Mouse (Mus musculus): ENCODE data around the gene Ap5s1. TPM values are rescaled to one million over a fixed set of nuclear protein-coding genes. Genes with fewer than 3 reads are reported as not detected.

Gene Ap5s1
- polyA plus RNA-seq, 1 experiment: 14.5 TPM

- TF ChIP-seq CTCF (IDR thresholded peaks at IDR 0.05; ENCODE audit: control insufficient read depth, insufficient read depth, low read length) (no peak), POLR2A (IDR thresholded peaks at IDR 0.05; ENCODE audit: borderline replicate concordance, control insufficient read depth, low read depth, low read length) (no peak; the same call in 1 of the 2 replicates)
- Histone ChIP-seq H3K27ac (ENCODE audit: control insufficient read depth, insufficient read depth, low read depth, low read length, poor library complexity) (peak overlapping the region; percentile 68), H3K4me3 (replicated peaks; ENCODE audit: control insufficient read depth, low read depth, low read length) (peak overlapping the region; percentile 73), H3K4me1 (ENCODE audit: control insufficient read depth, insufficient read depth, low read length) (peaks cover 4% of the 10 kb centered on the region)
- 44% methylated on average over 26 of the region's 26 CpGs for WGBS
Measured at GRCm38 (mm10) chr2:131178828-131179245, 28.0 kb upstream of the Ap5s1 start.

GRCm38 (mm10) chr2:131179246-131179886 is 27.5 kb upstream of the Ap5s1 start:
- no peak for TF ChIP-seq CTCF (IDR thresholded peaks at IDR 0.05; ENCODE audit: control insufficient read depth, insufficient read depth, low read length)
- 0 out of 2 replicates have a peak, but pooled peaks have one; percentile 38 for TF ChIP-seq POLR2A (IDR thresholded peaks at IDR 0.05; ENCODE audit: borderline replicate concordance, control insufficient read depth, low read depth, low read length)
- WGBS: under 1% methylated on average over 67 of the region's 67 CpGs
- Histone ChIP-seq H3K4me3 (replicated peaks; ENCODE audit: control insufficient read depth, low read depth, low read length) (peak overlapping the region; percentile 73), H3K4me1 (ENCODE audit: control insufficient read depth, insufficient read depth, low read length) (peaks cover 4% of the 10 kb centered on the region), H3K27ac (ENCODE audit: control insufficient read depth, insufficient read depth, low read depth, low read length, poor library complexity) (peak overlapping the region; percentile 68)

- WGBS: 4% methylated on average over 56 of the region's 57 CpGs
- H3K4me1 ChIP-seq (ENCODE audit: control insufficient read depth, insufficient read depth, low read length): peaks cover 4% of the 10 kb centered on the region
Measured at GRCm38 (mm10) chr2:131179990-131180587, 26.8 kb upstream of the Ap5s1 start, which contains the start of gene Cenpb. TSS of gene Cenpb (minus strand) at chr2:131180067.

GRCm38 (mm10) chr2:131186343-131186742 is 20.5 kb upstream of the Ap5s1 start:
- H3K4me1 ChIP-seq (ENCODE audit: control insufficient read depth, insufficient read depth, low read length): peaks cover 7% of the 10 kb centered on the region

More at GRCm38 (mm10) chr2:131179990-131180587, 26.8 kb upstream of the Ap5s1 start, which contains the start of gene Cenpb:
- Histone ChIP-seq H3K4me3 (replicated peaks; ENCODE audit: control insufficient read depth, low read depth, low read length) (peak within 1 kb of the TSS; percentile 81), H3K27ac (ENCODE audit: control insufficient read depth, insufficient read depth, low read depth, low read length, poor library complexity) (peak within 1 kb of the TSS; percentile 68)
- TF ChIP-seq CTCF (IDR thresholded peaks at IDR 0.05; ENCODE audit: control insufficient read depth, insufficient read depth, low read length) (peak; percentile 60; the same call in 1 of the 2 replicates), POLR2A (IDR thresholded peaks at IDR 0.05; ENCODE audit: borderline replicate concordance, control insufficient read depth, low read depth, low read length) (no peak)

GRCm38 (mm10) chr2:131186771-131187601 is 19.9 kb upstream of the Ap5s1 start, which contains the start of the genes Cdc25b and Spef1:
TSS of gene Cdc25b (plus strand) at chr2:131186949.
TSS of gene Spef1 (minus strand) at chr2:131187282.
- TF ChIP-seq POLR2A (IDR thresholded peaks at IDR 0.05; ENCODE audit: borderline replicate concordance, control insufficient read depth, low read depth, low read length) (peak; percentile 99), CTCF (IDR thresholded peaks at IDR 0.05; ENCODE audit: control insufficient read depth, insufficient read depth, low read length) (no peak)
- WGBS: 1% methylated on average over 43 of the region's 43 CpGs
- peaks cover 7% of the 10 kb centered on the region for H3K4me1 ChIP-seq (ENCODE audit: control insufficient read depth, insufficient read depth, low read length)
- H3K27ac ChIP-seq (ENCODE audit: control insufficient read depth, insufficient read depth, low read depth, low read length, poor library complexity): peak within 1 kb of the TSS; percentile 92
- H3K4me3 ChIP-seq (replicated peaks; ENCODE audit: control insufficient read depth, low read depth, low read length): peak within 1 kb of the TSS; percentile 93

More at GRCm38 (mm10) chr2:131186343-131186742, 20.5 kb upstream of the Ap5s1 start:
- TF ChIP-seq POLR2A (IDR thresholded peaks at IDR 0.05; ENCODE audit: borderline replicate concordance, control insufficient read depth, low read depth, low read length) (no peak), CTCF (IDR thresholded peaks at IDR 0.05; ENCODE audit: control insufficient read depth, insufficient read depth, low read length) (no peak)
- peak overlapping the region; percentile 69 for H3K4me3 ChIP-seq (replicated peaks; ENCODE audit: control insufficient read depth, low read depth, low read length)
- 4% methylated on average over 14 of the region's 14 CpGs for WGBS
- peak overlapping the region; percentile 75 for H3K27ac ChIP-seq (ENCODE audit: control insufficient read depth, insufficient read depth, low read depth, low read length, poor library complexity)

- 49% methylated on average over 3 of the region's 3 CpGs for WGBS
- Histone ChIP-seq H3K4me1 (ENCODE audit: control insufficient read depth, insufficient read depth, low read length) (peaks cover 7% of the 10 kb centered on the region), H3K27ac (ENCODE audit: control insufficient read depth, insufficient read depth, low read depth, low read length, poor library complexity) (peak overlapping the region; percentile 92), H3K4me3 (replicated peaks; ENCODE audit: control insufficient read depth, low read depth, low read length) (peak overlapping the region; percentile 93)
- TF ChIP-seq CTCF (IDR thresholded peaks at IDR 0.05; ENCODE audit: control insufficient read depth, insufficient read depth, low read length) (no peak), POLR2A (IDR thresholded peaks at IDR 0.05; ENCODE audit: borderline replicate concordance, control insufficient read depth, low read depth, low read length) (no peak)
Measured at GRCm38 (mm10) chr2:131187602-131187922, 19.3 kb upstream of the Ap5s1 start.

GRCm38 (mm10) chr2:131188311-131188710 is 18.6 kb upstream of the Ap5s1 start:
- TF ChIP-seq POLR2A (IDR thresholded peaks at IDR 0.05; ENCODE audit: borderline replicate concordance, control insufficient read depth, low read depth, low read length): no peak
- TF ChIP-seq CTCF (IDR thresholded peaks at IDR 0.05; ENCODE audit: control insufficient read depth, insufficient read depth, low read length): no peak
- peak overlapping the region; percentile 92; the same call in 1 of the 2 replicates for H3K27ac ChIP-seq (ENCODE audit: control insufficient read depth, insufficient read depth, low read depth, low read length, poor library complexity)
- H3K4me3 ChIP-seq (replicated peaks; ENCODE audit: control insufficient read depth, low read depth, low read length): peak overlapping the region; percentile 93
- WGBS: 74% methylated on average over 5 of the region's 5 CpGs
- H3K4me1 ChIP-seq (ENCODE audit: control insufficient read depth, insufficient read depth, low read length): peaks cover 7% of the 10 kb centered on the region

Measured in bone marrow, adult 2 months (tissue).